Mouse (Mus musculus) adrenal gland, adult 2 months (tissue): ENCODE results near the gene Themis3. TPM values are rescaled to one million over a fixed set of nuclear protein-coding genes. Genes with fewer than 3 reads are reported as not detected.

Source experiments
- DNase-seq: peaks from one replicate; pipeline ENCODE4 v3.0.0; 2021
- long read RNA-seq: library from polyadenylated mRNA; stranded (forward); transcript quantifications from one replicate; pipeline ENCODE4 v2.0.0, GENCODE M21; 2021
- polyA plus RNA-seq: library from polyadenylated mRNA; depleted of rRNA; stranded (reverse); fragments of >200 nt; gene quantifications from 2 replicates; pipeline ENCODE4 v1.2.3, GENCODE M21; 2012; rRNA removed
- total RNA-seq, 2 experiments: library from RNA; stranded (reverse); gene quantifications; 2 replicates each; pipeline ENCODE4 v1.2.3; 2021

Themis3 gene
- total RNA-seq (not detected), polyA plus RNA-seq (not detected in 2 replicates)
- long read RNA-seq, result 0 reads

DNA sequence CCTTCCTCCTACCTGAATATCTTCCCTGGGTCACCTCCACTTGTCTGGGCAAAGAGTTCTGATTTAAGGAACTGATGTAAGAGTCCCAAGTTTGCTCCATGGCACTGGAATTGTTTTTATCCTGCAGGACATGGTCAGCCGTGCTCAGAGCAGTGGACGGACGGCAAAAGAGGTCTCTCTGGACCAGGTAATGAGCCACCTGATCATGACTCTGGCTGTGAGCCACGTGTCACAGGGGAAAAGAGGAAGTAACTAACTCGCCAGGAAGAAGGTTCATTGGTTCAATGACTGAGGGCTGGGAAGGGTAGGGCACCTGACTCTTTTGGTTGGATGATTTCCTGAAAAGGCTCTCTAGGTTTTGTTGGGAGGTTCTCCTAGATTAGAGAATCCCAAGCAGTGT is at the start of gene Themis3:
TSS of gene Themis3 (minus strand) at position 187 of the 400 bp plus-strand sequence.
- DNase-seq, result no peak

DNA sequence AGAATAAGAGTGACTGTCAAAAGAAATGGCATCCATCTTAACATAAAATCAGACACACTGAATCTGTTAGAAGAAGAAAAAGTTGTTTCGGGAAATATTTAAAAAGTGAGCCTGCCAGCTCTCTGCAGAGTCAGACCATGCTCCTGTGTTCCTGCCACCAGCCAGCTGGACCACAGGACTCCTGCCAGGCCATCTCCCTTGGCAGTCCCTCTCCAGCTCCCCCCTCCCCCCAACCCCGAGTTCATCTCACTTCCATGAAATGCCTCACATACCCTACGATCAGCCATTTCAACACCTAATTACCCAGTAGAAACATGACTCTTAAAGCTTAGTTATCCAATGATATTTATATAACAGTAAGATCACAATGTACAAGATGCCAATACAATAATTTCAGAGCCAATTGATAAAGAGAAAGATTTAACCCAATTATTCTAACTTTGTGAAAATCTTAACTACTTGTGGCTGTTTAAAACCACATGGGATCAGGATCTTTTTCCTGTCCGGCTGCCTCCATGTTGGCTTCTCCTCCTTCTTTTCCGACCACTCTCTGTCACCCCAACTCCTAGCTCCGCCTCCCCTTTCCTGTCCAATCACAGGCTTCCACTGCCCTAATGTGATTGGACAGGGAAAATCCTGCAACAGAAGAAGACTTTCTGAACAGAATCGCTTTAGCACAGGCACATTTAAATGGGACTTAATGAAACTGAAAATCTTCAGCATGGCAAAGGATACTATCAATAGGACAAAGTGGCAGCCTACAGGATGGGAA is 43.7 kb upstream of the Themis3 start:
- DNase-seq, result no peak

DNA sequence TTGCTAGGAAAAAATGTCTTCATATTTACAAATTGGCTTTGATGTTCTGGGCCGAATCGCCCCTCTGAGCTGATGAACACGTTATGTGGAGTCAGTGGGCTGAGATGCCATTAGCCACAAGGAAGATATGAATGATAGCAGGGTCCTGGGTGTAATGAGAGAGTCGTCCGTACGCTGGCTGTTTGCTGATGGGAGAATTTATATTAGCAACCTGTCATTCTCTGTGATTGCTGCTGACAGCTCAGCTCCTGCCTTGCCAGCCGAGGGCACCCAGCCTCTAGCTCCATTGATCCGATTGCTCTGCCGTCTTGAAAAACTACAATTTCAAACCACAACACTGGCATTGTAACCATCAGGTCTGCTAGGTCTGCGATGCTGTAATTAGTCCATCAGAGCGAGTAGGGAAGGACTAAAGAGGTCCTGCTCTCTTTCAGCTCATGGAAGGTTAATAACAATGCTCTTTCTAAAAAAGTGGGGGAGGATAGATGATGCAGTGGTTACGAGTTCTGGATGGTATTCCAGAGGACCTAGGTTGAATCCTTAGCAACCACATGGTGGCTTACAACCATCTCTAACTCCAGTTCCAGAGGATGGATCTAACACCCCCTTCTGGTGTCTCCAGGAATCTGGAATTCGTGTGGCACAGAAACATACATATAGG is 25.7 kb upstream of the Themis3 start:
- no peak for DNase-seq

DNA sequence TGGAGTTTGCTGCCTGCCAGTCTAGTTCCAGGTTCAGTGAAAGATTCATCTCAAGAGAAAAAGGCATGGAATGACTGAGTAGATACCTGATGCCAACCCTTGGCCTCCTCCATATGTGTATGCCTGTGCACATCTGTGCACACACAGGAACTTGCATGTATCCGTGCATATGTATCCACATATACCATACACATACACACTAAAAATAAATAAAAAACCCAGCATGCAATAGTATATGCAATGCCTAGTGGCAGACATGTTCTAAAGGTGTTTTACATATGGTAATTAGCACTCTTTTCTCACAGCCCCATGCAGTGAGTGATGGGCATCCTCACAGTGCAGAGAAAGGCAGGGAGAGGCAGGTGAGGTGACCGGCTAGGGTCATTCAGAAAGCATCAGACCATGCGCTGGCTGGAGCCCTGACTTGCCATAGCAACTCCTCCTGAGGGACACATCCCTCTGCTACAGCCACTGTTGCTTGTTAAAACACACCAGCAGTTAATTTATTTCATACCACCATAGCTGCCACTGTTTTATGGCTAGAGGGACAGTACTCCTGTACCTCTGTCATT is 24.9 kb upstream of the Themis3 start:
- DNase-seq, result no peak

DNA sequence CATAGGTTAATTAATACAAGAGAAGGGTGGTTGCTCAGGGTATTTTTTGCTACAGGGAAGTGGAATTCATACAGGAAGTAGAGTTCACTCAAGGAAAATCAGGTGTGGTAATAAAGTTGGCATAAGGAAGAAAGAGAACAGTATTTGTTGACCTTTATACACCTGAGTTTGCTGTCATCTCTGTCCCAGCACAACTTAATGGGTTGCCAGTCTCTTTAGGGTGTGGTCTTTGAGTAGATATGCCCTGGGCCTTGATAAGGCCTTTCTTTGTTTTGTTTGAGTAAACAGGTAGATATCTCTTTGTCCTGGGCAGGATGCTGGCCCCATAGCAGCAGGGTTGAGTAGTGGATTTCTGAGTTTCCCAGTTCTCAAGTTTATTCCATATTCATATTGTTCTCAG is 15.6 kb upstream of the Themis3 start:
- no peak for DNase-seq

DNA sequence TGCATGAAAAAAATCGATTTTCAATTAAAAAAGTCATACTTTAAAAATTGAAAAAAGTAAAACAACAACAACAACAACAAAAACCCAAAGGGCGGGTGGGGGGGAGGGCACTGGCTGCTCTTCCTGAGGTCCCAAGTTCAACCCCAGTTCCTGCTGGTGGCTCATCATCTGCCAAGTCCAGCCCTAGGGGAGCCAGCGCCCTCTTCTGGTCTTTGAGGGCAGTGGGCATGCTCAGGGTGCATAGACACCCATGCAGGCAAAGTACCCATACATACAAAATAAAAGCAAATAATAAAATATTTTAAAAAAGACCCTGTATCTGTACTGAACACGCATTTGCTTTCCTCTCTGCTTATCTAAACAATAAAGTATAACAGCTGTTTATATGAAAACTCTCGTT is 10.5 kb upstream of the Themis3 start:
- DNase-seq, result no peak

DNA sequence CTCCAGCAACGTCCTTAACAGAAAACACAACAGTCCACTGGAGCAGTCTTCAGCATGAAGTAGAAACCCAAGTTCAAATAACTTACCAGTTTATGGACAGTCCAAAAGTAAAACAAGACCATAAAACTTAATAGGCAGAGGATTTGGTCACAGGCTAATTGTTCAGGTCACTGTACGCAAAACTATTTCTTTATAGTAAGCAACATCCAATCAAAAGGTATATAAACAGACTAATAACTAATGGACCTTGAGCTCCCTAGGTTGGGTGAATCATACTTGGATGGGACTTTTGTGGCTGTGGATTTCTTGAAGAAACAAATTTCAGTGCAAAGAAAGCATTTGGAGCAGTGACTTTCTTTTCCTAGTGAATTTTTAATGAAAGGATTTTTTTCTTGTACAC is 6.8 kb upstream of the Themis3 start:
- DNase-seq, result no peak

DNA sequence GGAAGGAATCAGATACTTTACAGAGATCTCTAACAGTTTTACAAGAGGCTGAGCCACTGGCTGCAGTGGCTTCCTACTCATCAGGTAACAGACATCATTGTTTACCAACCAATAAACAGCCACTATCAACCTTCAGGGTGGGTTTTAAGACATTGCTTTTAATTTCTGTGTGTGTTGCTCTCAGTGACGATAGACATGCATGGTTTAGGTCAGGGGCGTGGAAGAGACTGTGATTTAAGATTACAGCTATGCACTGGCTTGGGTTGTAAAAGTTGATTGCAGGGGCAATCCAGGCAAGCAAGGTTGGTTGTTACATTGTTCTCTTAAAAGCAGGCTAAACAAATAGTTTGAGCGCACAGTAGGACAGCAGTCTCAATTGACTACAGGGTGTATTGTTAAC is 1.4 kb upstream of the Themis3 start:
- no peak for DNase-seq

DNA sequence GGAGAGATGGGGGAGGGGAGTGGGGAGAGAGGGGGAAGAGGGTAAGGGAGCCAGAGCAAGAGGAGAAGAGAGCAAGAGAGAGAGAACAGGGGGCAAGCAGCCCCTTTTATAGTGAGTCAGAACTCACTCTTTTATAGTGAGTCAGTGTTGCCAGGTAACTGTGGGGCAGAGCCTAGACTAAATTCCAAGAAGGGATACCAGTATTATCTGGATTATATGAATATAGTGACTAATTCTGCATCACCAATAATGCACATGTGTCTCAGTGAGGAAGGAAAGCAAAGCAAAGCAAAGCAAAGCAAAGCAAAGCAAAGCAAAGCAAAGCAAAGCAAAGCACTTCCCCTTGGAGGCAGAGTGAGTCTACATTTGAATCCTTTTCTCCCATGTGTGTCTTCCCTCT is 835 bp upstream of the Themis3 start:
- DNase-seq, result no peak

DNA sequence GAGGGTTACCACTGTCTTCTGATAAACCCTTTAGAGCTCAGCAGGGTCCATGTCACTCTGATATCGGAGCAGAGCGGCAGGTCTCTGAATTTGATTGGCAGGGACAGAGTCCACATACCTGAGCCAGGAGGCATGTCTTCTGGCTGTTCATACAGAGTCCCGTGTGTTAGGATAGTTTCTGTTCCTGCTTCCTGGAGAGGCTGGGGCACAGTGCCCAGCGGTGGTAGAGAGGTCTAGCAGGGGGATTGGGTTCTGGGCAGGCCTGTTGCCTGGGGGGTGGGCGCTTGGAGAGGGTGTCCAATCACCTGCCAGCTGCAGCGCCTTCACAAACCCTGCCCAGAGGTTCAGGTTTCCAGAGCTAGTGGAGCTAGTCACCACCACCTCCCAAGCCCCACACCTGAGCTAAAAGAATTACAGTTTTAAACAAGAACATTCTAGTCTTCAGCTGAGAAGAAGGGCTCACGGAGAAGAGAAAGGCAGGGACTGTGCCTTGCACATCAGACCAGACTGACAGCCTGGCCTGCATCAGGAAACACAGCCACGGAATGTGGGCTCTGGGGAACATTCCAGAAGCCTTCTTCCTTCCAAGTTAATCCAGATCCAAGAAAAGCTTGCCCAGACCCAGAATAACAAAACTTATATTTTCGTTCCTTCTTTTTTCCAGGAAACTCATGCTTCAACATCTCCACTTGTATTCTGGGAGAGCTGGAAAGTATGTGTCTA is 3.9 kb downstream of the Themis3 start:
- DNase-seq, result no peak

DNA sequence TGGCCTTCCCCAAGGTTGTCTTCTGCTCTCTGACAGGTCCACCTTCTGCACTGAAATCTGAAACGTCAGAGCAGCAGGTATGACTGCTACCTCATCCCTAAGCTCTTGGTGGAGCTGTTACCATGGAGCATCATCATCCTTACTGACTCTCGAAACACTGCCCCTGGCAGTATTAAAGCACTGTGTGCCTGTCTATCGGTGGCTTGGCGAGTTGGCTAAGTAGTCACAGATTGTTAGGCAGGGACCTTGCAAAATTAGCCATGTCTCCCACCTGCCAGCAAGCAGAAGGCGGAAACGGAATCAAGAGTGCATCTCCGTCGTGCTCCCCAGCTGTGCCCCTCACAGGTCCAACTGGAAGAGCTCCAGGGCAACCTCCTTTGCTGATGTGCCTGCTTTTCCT is 4.6 kb downstream of the Themis3 start:
- no peak for DNase-seq

DNA sequence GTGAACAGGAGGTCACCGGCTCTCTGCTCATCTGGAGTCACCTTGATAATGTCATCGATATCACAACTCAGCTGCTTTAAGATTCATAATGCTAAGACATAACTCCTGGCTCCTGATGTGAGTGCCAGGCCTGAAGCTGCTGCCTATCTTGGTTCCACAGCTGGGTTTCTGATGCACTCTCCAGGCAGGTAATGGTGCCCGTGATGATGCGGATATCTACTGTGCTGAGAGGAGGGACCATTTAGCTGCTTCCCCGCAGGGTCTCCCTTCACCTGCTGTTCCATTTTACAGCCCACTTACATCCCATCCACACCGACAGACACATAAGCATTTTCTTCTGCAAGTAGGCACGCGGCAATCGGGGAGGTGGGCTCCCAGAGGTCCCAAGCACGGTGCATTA is 7.7 kb downstream of the Themis3 start:
- no peak for DNase-seq

DNA sequence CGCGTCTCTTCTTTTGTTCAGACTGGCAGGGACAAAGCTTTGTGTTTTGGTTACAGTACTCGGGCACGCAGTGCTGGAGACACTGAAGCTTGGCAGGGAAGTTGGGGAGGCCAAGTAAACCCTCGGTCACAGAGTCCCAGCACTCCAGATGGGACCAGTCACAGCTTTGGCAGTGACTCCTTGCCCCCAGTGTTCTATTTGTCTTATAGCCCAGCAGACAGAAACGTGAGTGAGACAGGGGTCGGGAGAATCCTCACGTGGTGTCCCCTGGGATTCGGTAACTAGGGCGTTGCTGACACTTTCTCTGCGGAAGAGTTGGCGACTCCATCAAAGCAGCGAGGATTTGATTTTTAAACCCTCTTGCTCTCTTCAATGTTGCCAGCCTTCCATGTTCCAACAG is 8.3 kb downstream of the Themis3 start:
- DNase-seq, result no peak

DNA sequence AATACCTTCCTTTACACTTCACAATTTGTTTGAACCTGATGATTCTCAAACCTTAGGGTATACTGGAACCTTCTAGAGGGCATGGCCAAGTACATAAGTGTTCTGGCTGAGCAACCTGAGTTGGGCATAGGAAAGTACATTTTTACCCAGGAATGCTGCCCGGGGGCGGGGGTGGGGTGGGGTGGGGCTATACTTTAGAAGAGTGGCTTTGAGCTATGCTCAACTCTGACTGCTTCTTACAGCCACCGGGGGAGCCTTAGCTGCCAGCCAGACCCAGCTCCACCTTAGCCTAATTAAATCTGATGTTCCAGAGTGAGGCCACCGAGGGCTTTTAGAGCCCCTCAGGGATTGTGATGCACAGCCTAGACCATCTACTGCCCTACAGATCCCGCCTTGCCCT is 13.4 kb downstream of the Themis3 start:
- DNase-seq, result no peak

DNA sequence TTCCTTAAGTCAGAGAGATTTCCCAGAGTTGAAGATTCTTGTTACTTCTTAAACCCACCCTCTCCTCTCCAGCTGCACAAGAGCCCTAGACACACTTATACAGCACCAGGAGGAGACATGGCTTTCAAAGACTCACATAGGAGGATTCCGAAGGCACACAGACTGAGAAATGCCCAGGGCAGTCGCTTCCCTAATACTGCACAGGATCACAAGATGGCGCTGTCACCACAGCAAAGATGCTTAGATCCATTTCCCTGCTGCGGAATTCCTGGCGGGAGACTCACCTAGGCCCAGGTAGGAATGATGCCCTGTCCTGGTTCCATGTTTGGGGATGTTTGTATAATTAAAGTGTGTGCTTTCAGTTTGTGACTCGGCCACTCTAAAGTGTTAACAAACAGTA is 16.4 kb downstream of the Themis3 start:
- DNase-seq, result peak; percentile 45

DNA sequence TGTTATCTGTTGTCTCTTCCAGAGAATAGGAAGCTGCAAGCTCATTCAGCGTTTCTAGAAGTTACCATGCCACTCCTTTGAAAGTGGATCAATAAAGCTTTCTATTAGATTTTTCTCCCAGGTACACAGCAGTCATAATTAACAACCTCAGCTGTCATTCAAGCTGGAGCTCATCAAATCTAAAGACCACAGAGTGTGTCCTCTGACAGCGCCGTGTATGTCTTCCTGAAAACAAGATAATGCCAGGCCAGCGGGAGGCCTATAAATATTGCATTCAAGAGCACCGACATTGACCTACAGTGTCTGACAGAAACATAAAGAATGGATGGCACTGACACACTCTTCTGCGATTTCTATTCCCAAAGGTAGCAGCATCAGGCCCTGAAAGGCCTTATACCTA is 16.9 kb downstream of the Themis3 start:
- DNase-seq, result no peak

DNA sequence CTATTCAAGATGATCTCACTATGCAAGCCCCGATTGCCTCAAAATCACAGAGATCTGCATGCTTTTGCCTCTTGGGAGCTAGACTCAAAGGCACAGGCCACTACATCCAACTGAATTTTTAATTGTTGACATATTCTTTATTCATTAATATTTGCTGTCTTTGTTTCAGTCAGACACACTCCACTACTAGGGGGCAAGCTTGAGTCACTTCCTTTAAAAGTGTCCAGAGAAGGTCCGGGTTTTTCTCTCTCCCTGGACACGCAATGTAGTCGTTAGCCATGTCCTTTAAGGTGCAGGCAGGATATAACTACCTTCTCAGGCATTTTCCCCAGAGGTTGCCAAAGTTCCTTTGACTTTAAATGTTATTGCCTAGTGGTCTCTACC is 21.8 kb downstream of the Themis3 start:
- DNase-seq, result no peak

DNA sequence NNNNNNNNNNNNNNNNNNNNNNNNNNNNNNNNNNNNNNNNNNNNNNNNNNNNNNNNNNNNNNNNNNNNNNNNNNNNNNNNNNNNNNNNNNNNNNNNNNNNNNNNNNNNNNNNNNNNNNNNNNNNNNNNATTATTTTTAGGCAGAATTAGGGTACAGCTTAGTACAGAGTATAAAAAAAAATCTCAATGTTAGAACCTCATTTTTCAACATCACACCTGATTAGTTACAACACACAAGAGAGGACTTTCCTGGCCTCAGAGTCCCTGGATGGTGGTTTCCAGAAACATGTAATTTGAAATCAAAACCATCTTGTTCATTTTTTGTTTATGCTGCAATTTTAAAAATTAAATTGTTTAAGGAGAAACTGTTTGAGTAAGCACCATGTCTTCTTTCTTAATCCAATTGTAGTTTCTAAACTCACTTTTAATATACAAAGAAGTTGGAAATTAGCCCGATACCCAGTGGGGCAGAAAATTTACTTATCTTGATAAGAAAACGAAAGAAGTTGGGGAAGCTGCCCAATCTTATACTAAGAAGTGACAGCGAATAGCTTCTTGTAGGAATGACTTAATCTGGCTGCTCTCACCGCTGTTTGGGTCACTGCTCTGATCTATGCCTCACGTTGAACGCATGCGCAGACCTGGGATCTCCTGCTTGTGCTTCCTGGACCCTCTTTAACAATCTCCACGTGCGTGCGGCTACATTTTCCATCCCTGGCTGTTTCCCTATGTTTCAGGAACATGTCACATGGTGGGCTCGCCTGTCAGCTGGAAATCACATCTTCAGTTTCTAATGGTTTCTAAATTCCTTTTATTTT is 22.4 kb downstream of the Themis3 start:
- DNase-seq, result no peak

DNA sequence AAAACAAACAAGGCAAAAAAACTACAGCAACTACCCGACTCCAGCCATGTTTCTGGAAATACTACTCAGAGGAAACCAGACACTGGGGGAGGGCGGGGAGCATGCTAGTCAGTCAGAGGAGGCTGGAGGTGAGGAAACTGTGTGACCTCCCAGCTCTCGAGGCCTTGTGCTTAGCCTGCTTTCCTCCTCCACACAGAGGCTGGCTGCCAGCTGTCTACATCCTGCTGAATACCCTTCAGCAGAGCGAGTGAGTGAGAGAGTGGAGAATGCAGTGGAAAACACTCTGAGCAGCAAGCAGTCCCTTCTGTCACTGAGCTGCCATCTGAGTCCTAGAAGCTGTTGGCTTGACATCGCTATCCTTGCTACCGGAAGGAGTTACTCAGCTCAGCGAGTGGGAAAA is 30.2 kb downstream of the Themis3 start:
- DNase-seq, result no peak

DNA sequence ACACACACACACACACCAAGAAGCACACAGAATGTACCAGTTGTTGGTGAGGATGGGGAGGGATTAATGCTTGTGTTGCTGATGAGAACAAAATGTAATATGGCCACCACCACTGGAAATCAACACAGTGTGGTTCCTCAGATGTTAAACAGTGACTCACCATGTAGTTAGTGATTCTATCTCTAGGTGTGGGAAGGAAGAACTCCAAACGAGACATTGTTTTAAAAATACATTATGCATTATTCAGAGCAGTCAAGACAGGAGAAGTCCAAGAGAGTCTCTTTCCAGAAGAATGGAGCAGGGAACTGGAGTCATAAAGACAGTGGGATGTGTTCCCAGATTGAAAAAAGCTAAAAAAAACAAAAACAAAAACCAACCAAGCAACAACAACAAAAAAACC is 30.9 kb downstream of the Themis3 start:
- DNase-seq, result no peak

DNA sequence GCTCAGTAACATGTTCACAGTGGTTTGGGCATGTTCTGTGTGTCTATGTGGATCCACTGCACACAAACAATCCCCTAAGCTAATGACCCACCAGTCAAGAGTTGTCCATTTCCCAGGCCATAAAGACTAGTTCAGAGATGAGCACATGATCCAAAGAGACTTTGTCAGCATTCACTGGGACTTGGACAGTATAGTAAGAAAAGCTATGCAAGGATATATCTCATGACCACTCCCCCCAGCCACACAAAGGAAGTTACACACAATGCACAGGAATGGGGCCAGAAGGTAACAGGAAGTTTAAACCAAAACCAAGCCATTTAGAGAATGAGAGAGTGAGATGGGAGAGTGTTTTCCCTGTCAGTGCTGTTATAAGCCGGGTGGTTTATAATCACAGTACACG is 33.0 kb downstream of the Themis3 start:
- no peak for DNase-seq
